Mouse (Mus musculus) megakaryocyte, embryonic 14.5 days (primary cell): ENCODE measurements around the gene Gimap5.

Experiments used
- FLI1 ChIP-seq: IDR thresholded peaks from 2 replicates; pipeline ENCODE4 v1.6.1; 2012; ENCODE audit warnings: low read length, inconsistent platforms, mixed read lengths
- GATA1 ChIP-seq: IDR thresholded peaks from 3 replicates; pipeline ENCODE4 v1.6.1; 2012; ENCODE audit warnings: mixed read lengths, low read length, inconsistent platforms, borderline replicate concordance

- TF ChIP-seq GATA1 (no peak), FLI1 (no peak)
These were observed 22.5 kb upstream of the Gimap5 start for GRCm38 (mm10) chr6:48723468-48723867.
